Mouse (Mus musculus) heart, adult 2 months (tissue): ENCODE results near the gene Spag16.
A peak's percentile ranks its signal among the peaks of the same experiment; 100 is the strongest.

Experiments used
- CTCF ChIP-seq: fragments of 200-600 bp; IDR thresholded peaks from 2 replicates; pipeline ENCODE4 v1.8.1; 2022; ENCODE audit warnings: antibody characterized with exemption, mild to moderate bottlenecking, moderate library complexity
- EP300 ChIP-seq: fragments of 200-500 bp; IDR thresholded peaks from 2 replicates; pipeline ENCODE4 v1.6.1; 2011; ENCODE audit warnings: low read depth, low read length, control low read depth; ENCODE audit not compliant: insufficient read depth
- POLR2A ChIP-seq: fragments of 200-500 bp; IDR thresholded peaks from 2 replicates; pipeline ENCODE4 v1.6.1; 2011; ENCODE audit warnings: mild to moderate bottlenecking, low read depth, low read length, control low read depth; ENCODE audit not compliant: insufficient read depth

GRCm38 (mm10) chr1:70128035-70128434 lies 301.3 kb downstream of the Spag16 start:
- peak; percentile 62 for TF ChIP-seq CTCF
- no peak for TF ChIP-seq POLR2A
- no peak for TF ChIP-seq EP300
